9 mouse cellular contexts compared by ENCODE assay signal in genomic region chr2:157462776-157463710, GRCm38 (mm10). TPM values are rescaled to one million over a fixed set of nuclear protein-coding genes. Genes with fewer than 3 reads are reported as not detected.
DNase-seq lines count a peak whose midpoint lies in the region; ATAC-seq lines count a peak whose summit lies in the region.
"Had no signal": no experiment of that assay in that cellular context is flagged by ENCODE, and none has a peak within 500 bp of the region (broad histone marks: within the 10 kb centered on the region; RNA-seq: fewer than 3 reads in every experiment).

No protein-coding gene starts in this region.

- H3K27ac ChIP-seq in lung, embryonic 15.5 days = peak overlapping the region; percentile 90
- H3K27ac ChIP-seq in embryonic facial prominence, embryonic 15.5 days (replicated peaks) = peak overlapping the region; percentile 85
- H3K27ac ChIP-seq in limb, embryonic 13.5 days = peak overlapping the region; percentile 97
- H3K27ac ChIP-seq in stomach, embryonic 14.5 days (ENCODE audit: low read length) = peak overlapping the region; percentile 97
- H3K27ac ChIP-seq: macrophage had no signal

- no peak for DNase-seq in lung, postnatal 36 days
- no peak for DNase-seq in gastrocnemius, postnatal 4 days (ENCODE audit: low spot score in 2 of 2)
- no peak for DNase-seq in lung, postnatal 14 days
- DNase-seq in ovary, postnatal 36 days (ENCODE audit: low spot score) = no peak

- H3K9ac ChIP-seq in lung, embryonic 15.5 days = no peak overlapping the region
- peak overlapping the region; percentile 13; the same call in 1 of the 2 replicates for H3K9ac ChIP-seq in embryonic facial prominence, embryonic 15.5 days
- H3K9ac ChIP-seq in limb, embryonic 13.5 days = peak overlapping the region; percentile 59
- H3K9ac ChIP-seq in stomach, embryonic 14.5 days (replicated peaks; ENCODE audit: low read depth, low read length) = 0 out of 2 replicates have a peak overlapping the region, but pooled peaks have one; percentile 14

- H3K27me3 ChIP-seq in lung, embryonic 15.5 days = no peaks in the 10 kb centered on the region
- H3K27me3 ChIP-seq in embryonic facial prominence, embryonic 15.5 days = no peaks in the 10 kb centered on the region
- no peaks in the 10 kb centered on the region for H3K27me3 ChIP-seq in limb, embryonic 13.5 days
- H3K27me3 ChIP-seq in stomach, embryonic 14.5 days (ENCODE audit: control insufficient read depth, insufficient read depth, low read length) = no peaks in the 10 kb centered on the region

- 40% methylated on average over 20 of the region's 20 CpGs for WGBS in lung, embryonic 15.5 days
- 40% methylated on average over 20 of the region's 20 CpGs for WGBS in embryonic facial prominence, embryonic 15.5 days
- WGBS in limb, embryonic 13.5 days = 40% methylated on average over 20 of the region's 20 CpGs
- WGBS in stomach, embryonic 14.5 days = 47% methylated on average over 20 of the region's 20 CpGs

- no peaks in the 10 kb centered on the region for H3K9me3 ChIP-seq in lung, embryonic 15.5 days
- H3K9me3 ChIP-seq in embryonic facial prominence, embryonic 15.5 days (replicated peaks) = no peaks in the 10 kb centered on the region
- H3K9me3 ChIP-seq in limb, embryonic 13.5 days = no peaks in the 10 kb centered on the region
- no peaks in the 10 kb centered on the region for H3K9me3 ChIP-seq in stomach, embryonic 14.5 days (ENCODE audit: control insufficient read depth, low read depth, low read length)

- peaks cover 54% of the 10 kb centered on the region for H3K4me1 ChIP-seq in lung, embryonic 15.5 days
- H3K4me1 ChIP-seq in embryonic facial prominence, embryonic 15.5 days = peaks cover 61% of the 10 kb centered on the region
- peaks cover 68% of the 10 kb centered on the region for H3K4me1 ChIP-seq in limb, embryonic 13.5 days
- H3K4me1 ChIP-seq in stomach, embryonic 14.5 days (ENCODE audit: control insufficient read depth, insufficient read depth, low read length) = peaks cover 53% of the 10 kb centered on the region

- peaks cover 45% of the 10 kb centered on the region for H3K36me3 ChIP-seq in lung, embryonic 15.5 days
- H3K36me3 ChIP-seq in embryonic facial prominence, embryonic 15.5 days = peaks cover 44% of the 10 kb centered on the region
- peaks cover 78% of the 10 kb centered on the region for H3K36me3 ChIP-seq in limb, embryonic 13.5 days
- peaks cover 50% of the 10 kb centered on the region for H3K36me3 ChIP-seq in stomach, embryonic 14.5 days (ENCODE audit: control insufficient read depth, insufficient read depth, low read length)

- no peak for ATAC-seq in lung, embryonic 15.5 days (ENCODE audit: borderline replicate concordance, extremely low read depth, low FRiP score, low TSS enrichment)
- ATAC-seq in embryonic facial prominence, embryonic 15.5 days (ENCODE audit: insufficient number of reproducible peaks, low FRiP score, low TSS enrichment, low read depth) = no peak
- peak; percentile 6; the same call in 1 of the 2 replicates for ATAC-seq in limb, embryonic 13.5 days (ENCODE audit: low FRiP score, low read depth)
- ATAC-seq in stomach, embryonic 14.5 days (ENCODE audit: insufficient number of reproducible peaks, insufficient read depth, low FRiP score, low read depth) = no peak

- H3K4me2 ChIP-seq in lung, embryonic 15.5 days = no peak overlapping the region
- H3K4me2 ChIP-seq in embryonic facial prominence, embryonic 15.5 days (replicated peaks) = no peak overlapping the region
- peak overlapping the region; percentile 28 for H3K4me2 ChIP-seq in limb, embryonic 13.5 days (replicated peaks)
- H3K4me2 ChIP-seq in stomach, embryonic 14.5 days (replicated peaks; ENCODE audit: low read depth, low read length) = 0 out of 2 replicates have a peak overlapping the region, but pooled peaks have one; percentile 7

- H3K4me3 ChIP-seq in lung, embryonic 15.5 days = no peak overlapping the region
- no peak overlapping the region for H3K4me3 ChIP-seq in embryonic facial prominence, embryonic 15.5 days (replicated peaks)
- no peak overlapping the region for H3K4me3 ChIP-seq in limb, embryonic 13.5 days
- no peak overlapping the region for H3K4me3 ChIP-seq in stomach, embryonic 14.5 days (ENCODE audit: low read depth, low read length)

RNA-seq across cellular contexts. Expression of gene Src, which starts 44.8 kb away (rescaled TPM):
- polyA plus RNA-seq in lung, embryonic 15.5 days (2015; fragmentation: Nextera tagmentation; extraction: Ambion mirVana) = 24.0 and 24.8 TPM in 2 replicates
- 20.7 and 21.3 TPM in 2 replicates for polyA plus RNA-seq in embryonic facial prominence, embryonic 15.5 days (2015; fragmentation: Nextera tagmentation; extraction: Ambion mirVana)
- 20.8 and 22.4 TPM in 2 replicates for polyA plus RNA-seq in limb, embryonic 13.5 days (2015; fragmentation: Nextera tagmentation; extraction: Ambion mirVana)
- 17.1 and 17.2 TPM in 2 replicates for polyA plus RNA-seq in stomach, embryonic 14.5 days (2014; fragmentation: Nextera tagmentation; extraction: Ambion mirVana)
- 10 to 100 TPM; 13.3 to 13.6 TPM for total RNA-seq in gastrocnemius, postnatal 4 days (2021)

Comparison
In these comparisons a context has a peak if more than half of its experiments do, and no peak if none do; other contexts are left out.
1. H3K4me2 ChIP-seq: peak in limb, embryonic 13.5 days (single experiment) and stomach, embryonic 14.5 days (single experiment); none in lung, embryonic 15.5 days (single experiment) and embryonic facial prominence, embryonic 15.5 days (single experiment).
2. Peak in every context shown above with its lines, with median percentiles within 50 percentile points of each other: H3K27ac ChIP-seq.